ENCODE assay signal across 8 mouse cellular contexts in genomic region chr10:42860159-42860911, GRCm38 (mm10). TPM values are rescaled to one million over a fixed set of nuclear protein-coding genes. Genes with fewer than 3 reads are reported as not detected.
DNase-seq lines count a peak whose midpoint lies in the region; ATAC-seq and TF ChIP-seq lines count a peak whose summit lies in the region.

TSS of gene Scml4 (plus strand) at chr10:42860370.

- DNase-seq in CH12.LX (ENCODE audit: extremely low read depth): peak; percentile 92
- DNase-seq in adrenal gland, adult 8-10 months: peak; percentile 22
- peak; percentile 71 for DNase-seq in forelimb bud, embryonic 11.5 days (ENCODE audit: low read depth, low spot score)
- DNase-seq in kidney, adult 2 months: peak; percentile 39
- DNase-seq in lung, embryonic 14.5 days: peak; percentile 69
- DNase-seq in thymus, postnatal 14 days: peak; percentile 69
- no peak for DNase-seq in urinary bladder, postnatal 4 days (ENCODE audit: low spot score in 2 of 2)

- in situ Hi-C loops in CH12.LX (cut with MboI; ENCODE audit: low pct_ligation_motif_present, low pct_unique_long_range_greater_than_20kb, low sequenced_read_pairs): loop anchor here (5.0 kb wide), 1 partner anchor 77 kb away; no protein-coding TSS in a partner anchor

- ATAC-seq in lung, embryonic 14.5 days (ENCODE audit: insufficient read depth): no peak
- peak; percentile 85 for ATAC-seq in neural tube, embryonic 14.5 days (ENCODE audit: low read depth)

- H3K9me3 ChIP-seq in CH12.LX (replicated peaks; ENCODE audit: low read length): peaks cover 10% of the 10 kb centered on the region
- no peaks in the 10 kb centered on the region for H3K9me3 ChIP-seq in lung, embryonic 14.5 days (ENCODE audit: low read depth, low read length)
- H3K9me3 ChIP-seq in neural tube, embryonic 14.5 days (ENCODE audit: control insufficient read depth, low read length): no peaks in the 10 kb centered on the region

- no peak within 1 kb of the TSS for H3K9ac ChIP-seq in CH12.LX (ENCODE audit: insufficient read depth, low read depth)
- no peak within 1 kb of the TSS for H3K9ac ChIP-seq in lung, embryonic 14.5 days
- peak within 1 kb of the TSS; percentile 47 for H3K9ac ChIP-seq in neural tube, embryonic 14.5 days (replicated peaks; ENCODE audit: low read depth, low read length)

- dilution Hi-C loops in CH12.LX (cut with MboI; ENCODE audit: extremely low pct_ligation_motif_present, extremely low pct_unique_long_range_greater_than_20kb, low sequenced_read_pairs): no loop called here

- no peak for TF ChIP-seq CTCF in CH12.LX (conservative IDR thresholded peaks at IDR 0.05 in 1 of 2, IDR thresholded peaks at IDR 0.05 in 1 of 2; ENCODE audit: low read depth in 2 of 2, low read length in 2 of 2)
- no peak for TF ChIP-seq CTCF in kidney, adult 2 months (conservative IDR thresholded peaks at IDR 0.05; ENCODE audit: insufficient read depth, insufficient read length, low read depth, low read length)
- no peak for TF ChIP-seq CTCF in lung, embryonic 14.5 days (IDR thresholded peaks at IDR 0.05; ENCODE audit: low read depth)

- peak within 1 kb of the TSS; percentile 49 to 62 (median 54) for H3K4me3 ChIP-seq in CH12.LX (replicated peaks in 1 of 3; ENCODE audit: low read depth in 2 of 3, low read length in 2 of 3, poor library complexity in 1 of 3)
- H3K4me3 ChIP-seq in kidney, adult 2 months (ENCODE audit: insufficient read depth, low read depth, low read length): peak within 1 kb of the TSS; percentile 42
- H3K4me3 ChIP-seq in lung, embryonic 14.5 days (ENCODE audit: low read depth, low read length): no peak within 1 kb of the TSS
- H3K4me3 ChIP-seq in neural tube, embryonic 14.5 days (ENCODE audit: low read depth, low read length): peak within 1 kb of the TSS; percentile 28

- H3K36me3 ChIP-seq in CH12.LX (replicated peaks in 1 of 2; ENCODE audit: control insufficient read depth in 1 of 2, insufficient read depth in 1 of 2, low read length in 1 of 2): no peaks in the 10 kb centered on the region
- no peaks in the 10 kb centered on the region for H3K36me3 ChIP-seq in kidney, adult 2 months (ENCODE audit: control insufficient read depth, insufficient read depth, low read length)
- H3K36me3 ChIP-seq in lung, embryonic 14.5 days (ENCODE audit: insufficient read depth): no peaks in the 10 kb centered on the region
- H3K36me3 ChIP-seq in neural tube, embryonic 14.5 days (ENCODE audit: control insufficient read depth, insufficient read depth, low read length): no peaks in the 10 kb centered on the region

- peaks cover 13 to 40% of the 10 kb centered on the region in 2 experiments for H3K4me1 ChIP-seq in CH12.LX (ENCODE audit: control insufficient read depth in 1 of 2, insufficient read depth in 2 of 2)
- 0 out of 2 replicates have a peak, but pooled peaks cover 2% of the 10 kb centered on the region for H3K4me1 ChIP-seq in kidney, adult 2 months (ENCODE audit: control insufficient read depth, insufficient read depth, low read length)
- peaks cover 3% of the 10 kb centered on the region; the same call in 1 of the 2 replicates for H3K4me1 ChIP-seq in lung, embryonic 14.5 days (ENCODE audit: insufficient read depth)
- H3K4me1 ChIP-seq in neural tube, embryonic 14.5 days (ENCODE audit: control insufficient read depth, insufficient read depth, low read length): peaks cover 16% of the 10 kb centered on the region

- TF ChIP-seq RAD21 in CH12.LX (IDR thresholded peaks at IDR 0.05; ENCODE audit: low read depth, low read length): no peak

- no peaks in the 10 kb centered on the region for H3K79me2 ChIP-seq in CH12.LX (replicated peaks; ENCODE audit: control insufficient read depth, extremely low read depth, insufficient read depth, poor library complexity, severe bottlenecking)

- peak within 1 kb of the TSS; percentile 21 for H3K27ac ChIP-seq in CH12.LX (ENCODE audit: insufficient read depth, low read depth)
- H3K27ac ChIP-seq in kidney, adult 2 months (ENCODE audit: insufficient read depth, low read depth, low read length): no peak within 1 kb of the TSS
- H3K27ac ChIP-seq in lung, embryonic 14.5 days (ENCODE audit: low read depth): no peak within 1 kb of the TSS
- H3K27ac ChIP-seq in neural tube, embryonic 14.5 days (ENCODE audit: low read depth, low read length): peak within 1 kb of the TSS; percentile 81

- peak; percentile 48; the same call in 1 of the 2 replicates for TF ChIP-seq POLR2A in CH12.LX (IDR thresholded peaks at IDR 0.05; ENCODE audit: low read depth, low read length)
- TF ChIP-seq POLR2A in kidney, adult 2 months (IDR thresholded peaks at IDR 0.05; ENCODE audit: low read depth, low read length): no peak

- no peak for TF ChIP-seq EP300 in CH12.LX (IDR thresholded peaks at IDR 0.05; ENCODE audit: low read length)

- 59% methylated on average over 17 of the region's 17 CpGs for WGBS in kidney, adult 2 months
- WGBS in lung, embryonic 14.5 days: 42% methylated on average over 17 of the region's 17 CpGs
- 22% methylated on average over 17 of the region's 17 CpGs for WGBS in neural tube, embryonic 14.5 days

- H3K27me3 ChIP-seq in CH12.LX (replicated peaks): no peaks in the 10 kb centered on the region
- H3K27me3 ChIP-seq in kidney, adult 2 months (replicated peaks; ENCODE audit: control insufficient read depth, insufficient read depth, low read length): no peaks in the 10 kb centered on the region
- no peaks in the 10 kb centered on the region for H3K27me3 ChIP-seq in lung, embryonic 14.5 days (ENCODE audit: insufficient read depth, low read length)
- H3K27me3 ChIP-seq in neural tube, embryonic 14.5 days (ENCODE audit: control insufficient read depth, insufficient read depth, low read length): no peaks in the 10 kb centered on the region

- H3K4me2 ChIP-seq in CH12.LX (ENCODE audit: insufficient read depth, low read depth, poor library complexity, severe bottlenecking): peak within 1 kb of the TSS; percentile 67
- 0 out of 2 replicates have a peak within 1 kb of the TSS, but pooled peaks have one; percentile 19 for H3K4me2 ChIP-seq in lung, embryonic 14.5 days
- H3K4me2 ChIP-seq in neural tube, embryonic 14.5 days (ENCODE audit: low read depth, low read length): peak within 1 kb of the TSS; percentile 53

TF ChIP-seq in CH12.LX, 34 proteins besides CTCF, POLR2A, EP300 and RAD21:
- TF ChIP-seq PAX5 (IDR thresholded peaks at IDR 0.05; ENCODE audit: low read length): no peak
- TF ChIP-seq ETS1 (conservative IDR thresholded peaks at IDR 0.05; ENCODE audit: low read depth, low read length): 0 out of 2 replicates have a peak, but pooled peaks have one; percentile 34
- no peak for TF ChIP-seq SIN3A (IDR thresholded peaks at IDR 0.05; ENCODE audit: low read length)
- no peak for TF ChIP-seq CHD2 (IDR thresholded peaks at IDR 0.05; ENCODE audit: low read length)
- no peak for TF ChIP-seq GABPA (IDR thresholded peaks at IDR 0.05; ENCODE audit: insufficient replicate concordance, low read depth, low read length)
- peak; percentile 79 for TF ChIP-seq BHLHE40 (IDR thresholded peaks at IDR 0.05; ENCODE audit: low read depth, low read length)
- 0 out of 2 replicates have a peak, but pooled peaks have one; percentile 34 for TF ChIP-seq ELF1 (IDR thresholded peaks at IDR 0.05; ENCODE audit: low read depth, low read length)
- TF ChIP-seq MXI1 (IDR thresholded peaks at IDR 0.05; ENCODE audit: low read depth, low read length): no peak
- no peak for TF ChIP-seq HCFC1 (IDR thresholded peaks at IDR 0.05; ENCODE audit: low read depth, low read length)
- TF ChIP-seq ZKSCAN1 (IDR thresholded peaks at IDR 0.05; ENCODE audit: borderline replicate concordance, low read depth, low read length): no peak
- 0 out of 2 replicates have a peak, but pooled peaks have one; percentile 33 for TF ChIP-seq TBP (conservative IDR thresholded peaks at IDR 0.05; ENCODE audit: low read depth, low read length)
- no peak for TF ChIP-seq ZMIZ1 (IDR thresholded peaks at IDR 0.05; ENCODE audit: low read depth, low read length)

RNA-seq across cellular contexts. Expression of gene Scml4, which starts in this region (rescaled TPM):
- total RNA-seq in CH12.LX (2012; rRNA removed): 2.3 and 3.3 TPM in 2 replicates
- total RNA-seq in CH12.LX (2014; rRNA removed): 2.4 and 3.0 TPM in 2 replicates
- 2.7 and 3.6 TPM in 2 replicates for polyA plus RNA-seq in CH12.LX (2012; ENCODE audit: insufficient read length, low read depth)
- total RNA-seq in adrenal gland, adult 8-10 months (2022): 1 to 10 TPM; 4.6 to 7.4 (median 6.7) TPM
- polyA plus RNA-seq in kidney, adult 2 months (2012; rRNA removed): 1.0 and 2.2 TPM in 2 replicates
- 0.30 and 0.35 TPM in 2 replicates for polyA plus RNA-seq in lung, embryonic 14.5 days (2014; fragmentation: Nextera tagmentation; extraction: Ambion mirVana)
- 7.4 and 7.8 TPM in 2 replicates for polyA plus RNA-seq in neural tube, embryonic 14.5 days (2014; fragmentation: Nextera tagmentation; extraction: Ambion mirVana)

Comparison
In these comparisons a context has a peak if more than half of its experiments do, and no peak if none do; other contexts are left out.
1. Peak in DNase-seq and H3K4me2 ChIP-seq in lung, embryonic 14.5 days; RNA of the gene not detected or under 1 TPM.
2. DNase-seq: peak in CH12.LX (single experiment), adrenal gland, adult 8-10 months (single experiment), forelimb bud, embryonic 11.5 days (single experiment), kidney, adult 2 months (single experiment) and thymus, postnatal 14 days (single experiment); none in urinary bladder, postnatal 4 days (0 of 2).
3. H3K27ac ChIP-seq: peak in CH12.LX (single experiment) and neural tube, embryonic 14.5 days (single experiment); none in kidney, adult 2 months (single experiment) and lung, embryonic 14.5 days (single experiment).
4. Peak in every context shown above with its lines, with median percentiles within 50 percentile points of each other: H3K4me2 ChIP-seq.